Mouse (Mus musculus): ENCODE measurements around the gene Olfr385.
"Not testable (repeated sequence)": the region's sequence is repeated elsewhere in the genome, so short reads cannot be mapped to it uniquely, and the experiment has no call there.

The Olfr385 gene

DNA sequence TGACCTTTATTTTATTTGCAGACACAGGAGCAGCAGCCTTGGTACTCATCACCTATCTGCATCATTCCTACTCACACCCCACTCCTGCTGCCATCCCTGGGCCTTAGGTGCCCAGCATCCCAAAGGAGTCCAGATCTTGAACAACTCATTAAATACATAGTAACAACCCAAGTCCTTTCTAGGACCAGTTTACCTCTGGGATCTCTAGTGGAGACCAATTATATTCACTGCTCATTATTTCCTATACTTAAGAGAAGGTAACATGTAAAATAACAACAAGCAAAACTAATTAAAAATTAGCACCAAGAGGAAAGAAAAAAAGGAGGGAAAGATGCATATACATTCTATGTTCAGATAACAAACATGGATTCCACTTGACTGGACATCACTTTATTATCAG lies at the start of gene Olfr385:
TSS of gene Olfr385 (minus strand) at position 101 of the 400 bp plus-strand sequence.
- DNase-seq (ENCODE audit: low read depth, low spot score): no peak

DNA sequence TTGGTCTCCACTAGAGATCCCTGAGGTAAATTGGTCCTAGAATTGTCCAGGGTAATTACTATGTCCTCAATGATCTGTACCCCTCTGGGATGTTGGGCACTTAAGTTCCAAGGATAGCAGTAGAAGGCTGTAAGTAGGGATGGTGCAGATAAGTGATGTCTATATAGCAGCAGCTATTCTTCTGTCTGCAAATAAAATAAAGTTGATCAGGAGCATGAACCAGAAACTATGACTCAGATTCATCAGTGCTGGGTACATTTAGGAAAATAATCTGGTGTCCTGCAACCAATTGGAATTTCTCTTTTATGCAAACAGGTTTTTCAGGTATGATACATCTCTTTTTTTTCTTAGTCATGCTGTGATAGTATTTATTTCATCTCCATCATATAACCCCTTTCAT lies 5.5 kb upstream of the Olfr385 start, which contains the start of gene Olfr384:
TSS of gene Olfr384 (plus strand) at position 301 of the 400 bp plus-strand sequence.
- no peak for DNase-seq (ENCODE audit: low read depth, low spot score)

DNA sequence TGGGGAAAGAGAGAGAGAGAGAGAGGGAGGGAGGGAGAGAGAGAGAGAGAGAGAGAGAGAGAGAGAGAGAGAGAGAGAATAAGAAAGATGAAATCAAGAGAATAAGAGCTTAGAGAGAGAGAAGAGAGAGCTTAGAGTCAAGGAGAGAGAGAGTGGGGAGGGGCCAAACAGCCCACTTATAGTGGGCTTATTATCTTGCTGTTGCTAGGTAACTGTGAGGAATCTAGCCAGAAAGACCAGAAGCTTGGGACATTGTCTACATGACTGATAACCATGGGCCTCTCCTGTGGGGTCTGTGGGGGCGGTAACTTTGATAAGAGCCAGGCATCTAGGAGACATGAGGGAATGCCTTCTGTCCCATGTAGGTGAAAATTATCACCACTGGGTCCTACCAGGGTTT lies 9.6 kb downstream of the Olfr385 start:
- DNase-seq (ENCODE audit: low read depth, low spot score): not testable (repeated sequence)

DNA sequence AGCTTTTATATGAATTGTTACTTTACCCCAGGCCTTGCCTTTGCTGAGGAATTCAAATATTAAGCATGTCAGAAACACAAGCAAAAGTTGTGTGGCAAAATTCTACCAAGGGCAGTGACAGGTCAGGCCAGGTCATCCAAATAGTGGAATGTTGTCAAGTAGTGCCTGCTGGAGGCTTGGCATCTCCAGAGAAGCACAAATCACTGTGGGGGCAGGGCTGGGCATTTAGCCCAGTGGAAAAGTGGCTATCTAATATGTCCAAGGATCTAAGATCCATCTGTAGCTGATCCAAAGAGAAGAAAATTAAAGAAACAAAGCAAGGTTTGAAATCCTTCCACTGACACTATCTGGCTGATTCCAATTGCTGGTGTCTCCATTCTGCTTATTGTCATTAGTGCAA lies 12.9 kb downstream of the Olfr385 start:
- no peak for DNase-seq (ENCODE audit: low read depth, low spot score)
